Mouse (Mus musculus) CD4-positive, CD25-positive, alpha-beta regulatory T cell, adult 4 months (primary cell): ENCODE data around the gene Sec61a1. TPM values are rescaled to one million over a fixed set of nuclear protein-coding genes. Genes with fewer than 3 reads are reported as not detected.

ENCODE experiments used
- ATAC-seq: one replicate; pipeline ENCODE4 v1.8.0; 2017
- polyA plus RNA-seq, 2 experiments: library from polyadenylated mRNA; unstranded; fragments of 100-300 nt; shearing (Covaris generic); gene quantifications; one replicate each; pipeline ENCODE4 v1.2.1; 2017

Gene Sec61a1
- polyA plus RNA-seq, 2 experiments from 2014 or later: 183 to 268 TPM

DNA sequence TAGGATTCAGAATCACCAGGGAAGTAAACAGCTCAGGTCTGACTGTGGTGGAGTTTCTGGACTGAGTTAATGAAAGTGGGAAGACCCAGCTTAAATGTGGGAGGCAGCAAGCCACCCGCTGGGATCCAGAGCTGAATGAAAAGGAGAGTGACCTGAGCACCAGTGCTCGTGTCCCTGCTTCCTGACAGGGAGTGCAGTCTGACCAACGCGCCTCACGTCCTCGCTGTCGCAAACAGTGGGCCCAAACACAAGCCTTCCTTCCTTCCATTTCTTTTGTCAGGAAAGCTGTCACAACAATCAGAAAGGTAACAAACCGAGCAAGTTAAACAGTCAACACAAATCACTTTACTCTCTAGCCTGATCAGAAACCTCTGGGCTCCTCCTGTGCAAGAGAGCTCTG is 2.7 kb downstream of the Sec61a1 start:
- no peak for ATAC-seq

DNA sequence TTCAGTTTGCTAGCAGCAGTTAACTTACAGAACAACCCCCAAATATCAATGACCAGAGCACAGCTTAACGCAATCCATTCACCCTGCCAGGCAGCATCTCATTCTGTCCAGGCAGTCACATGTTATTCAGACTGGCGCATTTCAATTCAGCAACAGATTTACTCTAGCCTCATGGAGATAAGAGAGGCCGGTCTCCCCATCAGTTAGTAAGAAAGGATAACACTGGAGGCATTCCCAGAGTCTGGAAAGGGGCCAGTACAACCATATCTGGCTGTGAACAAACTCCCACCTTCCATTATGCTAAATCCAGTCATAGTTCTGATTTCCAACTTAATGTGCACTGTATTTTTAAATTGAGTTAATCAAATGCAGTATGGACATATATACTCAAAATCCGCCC is 4.2 kb downstream of the Sec61a1 start:
- no peak for ATAC-seq

DNA sequence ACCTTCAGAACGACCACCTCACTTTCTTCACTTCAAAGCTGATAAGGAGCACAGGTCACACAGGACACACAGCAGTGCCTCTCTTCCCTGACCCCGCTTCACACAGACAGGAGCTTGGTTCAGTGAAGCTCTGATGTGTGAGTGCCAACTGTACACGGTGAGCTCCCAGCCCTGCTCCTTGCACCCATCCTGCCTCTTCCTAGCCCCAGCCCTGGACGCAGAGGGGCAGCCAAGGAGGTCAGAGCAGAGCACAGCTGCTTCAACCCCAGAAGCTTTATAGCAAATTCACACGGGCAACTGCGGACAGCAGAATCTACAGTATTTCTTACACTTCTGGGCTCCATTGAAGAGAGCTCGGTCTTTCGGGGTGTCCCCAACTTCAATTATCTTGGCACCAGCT is 4.7 kb downstream of the Sec61a1 start:
- ATAC-seq: no peak

DNA sequence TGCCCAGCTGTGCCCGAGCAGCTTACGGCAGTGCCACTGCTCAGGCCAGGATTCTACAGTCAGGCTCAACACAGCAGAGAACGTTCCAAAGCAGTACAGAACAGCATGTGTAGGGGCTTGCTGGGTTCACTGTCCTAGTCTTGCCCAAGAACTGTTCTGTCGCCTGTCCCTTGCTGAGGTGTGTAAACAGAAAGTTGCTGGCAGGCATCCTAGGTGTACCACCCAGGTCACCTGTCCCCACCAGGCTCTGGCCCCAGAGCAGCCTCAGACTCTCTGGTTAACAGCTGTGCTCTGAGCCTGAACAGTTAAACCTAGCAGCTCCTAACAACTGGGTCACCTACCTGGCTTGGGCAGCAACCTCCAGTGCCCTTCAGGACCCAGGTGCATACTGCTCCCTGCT is 15.7 kb downstream of the Sec61a1 start:
- ATAC-seq: no peak

DNA sequence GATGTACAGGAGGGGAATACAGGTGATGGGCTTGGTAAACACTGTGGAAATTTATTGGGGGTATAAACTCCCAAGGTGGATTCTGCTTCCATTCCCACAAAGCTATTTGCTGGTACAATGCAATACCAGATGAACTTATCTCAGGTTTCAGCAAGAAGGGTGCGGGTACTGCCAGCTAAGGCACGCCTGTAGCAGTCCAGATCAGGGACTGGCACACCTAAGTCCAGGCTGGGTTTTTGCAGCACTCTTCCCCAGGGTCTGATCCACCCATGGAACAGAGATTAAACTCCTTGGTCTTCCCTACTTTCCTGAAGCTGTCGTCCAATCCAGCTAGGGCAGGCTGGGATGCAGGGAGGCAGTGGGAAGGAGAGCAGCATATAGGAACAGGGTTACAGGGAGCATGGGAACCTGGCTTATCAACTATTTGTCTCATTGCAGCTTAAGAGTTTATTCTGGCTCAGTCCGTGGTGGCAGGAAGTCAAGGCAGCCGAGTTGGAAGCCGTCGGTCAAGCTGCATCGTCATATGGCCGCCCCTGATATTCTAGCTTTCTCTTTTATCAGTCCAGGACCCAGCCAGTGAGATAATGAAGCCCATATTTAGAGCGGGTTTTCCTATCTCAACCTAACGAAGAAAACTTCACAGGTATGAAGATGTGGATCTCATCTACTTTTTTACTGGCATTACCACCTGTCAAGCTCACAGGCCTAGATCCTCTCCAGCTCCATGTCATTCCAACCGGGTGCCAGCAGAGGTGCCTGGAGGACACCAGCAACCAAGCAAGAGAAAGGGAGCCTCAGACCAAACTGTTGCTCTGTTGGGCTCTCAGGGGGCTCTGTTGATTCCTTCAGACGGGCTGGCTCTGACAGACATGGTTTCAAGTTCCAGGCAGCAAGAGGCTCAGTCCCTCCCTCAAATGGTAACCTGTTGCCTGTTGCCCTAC is 16.4 kb downstream of the Sec61a1 start:
- ATAC-seq: no peak

DNA sequence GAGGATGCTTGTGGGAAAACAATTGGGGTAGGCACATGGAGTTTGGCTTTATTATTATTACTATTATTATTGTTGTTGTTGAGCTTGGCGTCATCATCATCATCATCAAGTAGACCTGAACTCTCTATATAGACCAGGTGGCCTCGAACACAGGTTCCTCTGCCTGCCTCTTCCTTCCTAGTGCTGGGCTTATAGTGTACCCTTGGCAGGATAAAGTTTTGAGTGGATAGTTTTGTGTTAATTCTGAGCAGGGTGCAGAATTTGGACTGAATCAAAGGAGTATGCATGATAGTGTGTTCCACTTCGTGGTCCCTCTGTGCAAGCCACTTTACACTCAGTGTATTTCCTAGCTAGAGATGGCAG is 18.3 kb downstream of the Sec61a1 start:
- peak; percentile 26 for ATAC-seq

DNA sequence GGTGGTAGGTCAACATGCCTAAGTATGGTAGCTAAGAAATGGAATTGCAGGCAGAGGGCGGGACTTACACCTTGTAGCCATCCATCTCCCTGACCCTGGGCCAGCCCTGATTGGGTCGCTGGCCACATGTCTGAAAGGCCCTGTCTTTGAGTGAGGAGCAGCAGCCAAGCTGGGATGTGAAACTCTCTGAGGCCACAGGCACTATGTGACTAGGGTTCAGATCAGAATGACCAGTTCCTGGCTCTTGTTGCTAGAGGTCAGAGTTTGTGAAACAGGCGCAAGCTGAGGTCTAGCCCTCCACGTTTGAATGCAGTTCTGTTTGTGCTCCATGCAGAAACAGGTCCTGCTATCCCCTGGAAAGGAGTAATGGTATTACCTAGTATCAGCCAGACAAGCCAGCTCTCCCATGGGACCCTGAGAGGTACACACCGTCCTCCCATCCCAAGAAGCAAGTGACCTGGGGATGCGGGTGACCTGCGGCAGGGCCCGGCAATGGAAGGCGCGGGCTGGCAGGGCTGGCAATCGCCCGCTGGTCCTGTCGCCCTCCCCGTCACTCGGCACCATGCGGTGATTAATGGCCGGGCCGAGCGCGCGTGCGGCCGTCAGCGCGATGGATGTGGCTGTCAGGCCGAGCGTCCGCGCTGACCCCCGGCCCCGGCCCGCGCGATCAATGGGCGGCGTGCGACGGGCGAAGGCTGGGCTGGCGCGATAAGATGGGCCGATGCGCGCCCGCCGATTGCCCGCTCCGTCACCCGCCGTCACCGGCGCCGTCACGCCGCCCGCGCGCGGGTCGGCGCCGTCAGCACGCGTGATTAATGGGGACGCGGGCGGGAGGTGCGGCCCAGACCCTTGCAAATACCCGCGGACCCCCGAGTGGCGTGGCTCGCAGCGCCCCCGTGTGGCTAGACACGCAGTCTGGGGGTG is 19.0 kb downstream of the Sec61a1 start:
- ATAC-seq: peak; percentile 39

DNA sequence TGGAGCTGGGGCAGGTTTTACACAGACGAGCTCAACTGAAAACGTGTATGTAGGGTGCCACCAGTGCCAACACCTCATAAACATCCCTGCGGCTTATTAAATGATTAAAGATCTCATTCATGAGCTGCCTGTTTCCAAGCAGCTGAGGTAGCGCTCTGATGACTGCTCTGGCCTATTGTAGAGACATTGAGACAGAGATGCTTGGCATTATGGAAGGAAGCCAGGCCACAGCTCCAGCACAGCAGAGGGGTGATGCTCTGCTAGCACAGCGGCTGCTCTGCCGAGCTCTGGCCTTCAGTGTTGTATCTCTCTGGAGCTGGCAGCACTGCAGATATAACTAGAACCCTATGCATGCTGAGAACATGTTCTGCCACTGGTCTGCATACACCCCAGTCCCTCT is 25.0 kb downstream of the Sec61a1 start:
- no peak for ATAC-seq

DNA sequence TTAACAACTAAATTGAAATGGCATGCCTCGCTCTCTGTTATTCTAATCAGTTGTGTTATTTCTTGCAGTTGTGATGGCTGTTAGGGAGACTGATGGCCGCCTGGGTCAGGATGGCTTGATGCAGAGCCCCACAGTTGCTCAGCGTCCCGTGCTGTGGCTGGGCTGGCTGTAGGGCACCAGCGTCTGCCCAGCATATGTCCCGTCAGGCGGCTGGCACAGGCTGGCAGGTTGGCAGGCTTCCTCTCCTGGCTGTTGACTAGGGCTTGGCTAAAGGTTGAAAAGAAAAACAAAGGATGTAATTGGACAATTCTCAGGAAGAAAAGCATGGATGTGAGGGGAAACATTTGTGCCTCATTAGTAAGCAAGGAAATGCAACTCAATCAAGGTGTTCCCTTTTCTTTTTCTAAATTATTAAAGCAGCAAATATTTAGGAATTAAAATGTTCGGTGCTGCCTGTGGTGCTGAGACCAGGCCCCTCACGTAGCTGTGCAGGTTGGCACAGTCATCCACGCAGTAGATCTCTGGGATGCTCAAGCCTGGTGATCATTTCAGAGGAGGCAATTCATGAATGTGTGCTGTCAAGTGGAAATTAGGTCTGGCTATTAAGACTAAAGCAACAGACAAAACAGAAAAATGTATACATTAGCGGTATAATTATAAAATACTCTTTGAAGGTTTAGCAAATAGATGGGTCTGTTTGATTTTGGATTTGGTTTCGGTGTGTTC is 27.9 kb downstream of the Sec61a1 start:
- ATAC-seq: no peak

DNA sequence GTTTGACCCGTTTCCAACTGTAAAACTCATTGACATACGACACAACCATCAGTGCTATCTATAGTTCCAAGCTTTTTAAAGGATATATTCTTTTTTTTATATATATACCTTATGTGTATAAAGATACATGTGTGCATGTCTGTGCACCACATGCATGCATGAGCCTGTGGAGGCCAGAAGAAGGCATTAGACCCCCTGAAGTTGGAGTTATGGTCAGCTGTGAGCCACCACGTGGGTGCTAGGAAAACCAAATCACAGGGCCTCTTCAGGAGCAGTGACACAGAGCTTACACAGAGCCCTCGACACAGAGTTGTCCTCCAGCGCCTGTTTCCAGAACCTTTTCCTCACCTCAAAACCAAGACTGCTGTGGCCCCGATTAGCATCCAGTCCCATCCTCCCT is 28.9 kb downstream of the Sec61a1 start:
- ATAC-seq: no peak

DNA sequence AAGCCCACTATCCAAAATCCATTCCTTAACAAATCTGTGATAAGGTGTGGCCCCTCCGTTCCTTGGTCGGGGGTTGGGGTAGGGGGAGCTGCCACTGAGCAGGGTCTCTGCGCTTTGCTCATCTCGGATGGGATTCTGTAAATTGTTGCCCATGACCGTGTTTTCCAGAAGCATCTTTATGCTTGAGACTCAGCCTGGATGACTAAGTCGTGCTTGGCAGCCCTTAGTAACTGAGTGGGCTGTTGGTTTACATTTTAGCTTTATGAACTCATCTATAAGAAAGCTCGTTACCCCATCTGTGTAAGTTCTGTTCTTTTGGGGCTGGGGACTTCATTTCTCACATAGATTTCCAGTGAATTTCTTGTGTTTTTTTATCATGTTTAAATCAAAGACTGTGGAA is 29.7 kb downstream of the Sec61a1 start:
- no peak for ATAC-seq

DNA sequence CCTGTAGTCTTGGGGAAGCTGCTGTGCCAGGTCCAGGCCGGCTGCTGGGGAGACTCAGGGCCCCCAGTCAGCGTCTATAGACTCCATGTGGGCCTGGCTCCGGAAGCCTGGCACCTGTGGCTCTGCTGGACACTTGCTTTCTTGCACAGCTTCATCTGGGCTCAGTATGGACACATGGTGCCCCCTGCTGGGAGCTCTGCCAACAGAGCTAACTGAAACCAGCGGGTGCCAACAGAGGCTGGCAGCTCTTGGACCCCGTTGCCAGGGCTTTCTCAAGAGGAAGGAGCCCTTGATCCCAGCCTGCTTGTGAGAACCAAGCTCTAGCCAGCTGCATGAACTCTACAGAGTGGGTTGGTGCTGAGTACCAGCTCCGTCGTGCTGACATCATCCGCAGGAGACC is 31.8 kb downstream of the Sec61a1 start:
- ATAC-seq: no peak

DNA sequence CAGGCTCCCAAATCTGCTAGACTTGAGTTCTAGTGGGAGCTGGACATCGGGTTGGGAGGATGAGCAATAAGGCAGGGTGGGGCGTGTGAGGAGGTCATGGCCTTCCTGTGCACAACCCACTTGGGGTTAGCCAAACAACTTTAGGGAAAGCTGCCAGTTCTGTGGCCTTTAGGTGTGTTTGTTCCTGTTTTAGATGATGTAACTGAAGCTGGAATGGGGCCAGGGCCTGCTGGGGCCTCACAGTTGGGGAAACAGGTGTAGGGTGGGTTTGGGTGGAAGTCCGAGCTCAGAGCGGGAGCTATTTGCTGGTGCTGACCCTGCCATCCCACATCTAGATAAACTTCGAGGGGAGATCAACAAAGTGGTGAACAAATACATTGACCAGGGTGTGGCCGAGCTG is 33.3 kb downstream of the Sec61a1 start:
- ATAC-seq: no peak

DNA sequence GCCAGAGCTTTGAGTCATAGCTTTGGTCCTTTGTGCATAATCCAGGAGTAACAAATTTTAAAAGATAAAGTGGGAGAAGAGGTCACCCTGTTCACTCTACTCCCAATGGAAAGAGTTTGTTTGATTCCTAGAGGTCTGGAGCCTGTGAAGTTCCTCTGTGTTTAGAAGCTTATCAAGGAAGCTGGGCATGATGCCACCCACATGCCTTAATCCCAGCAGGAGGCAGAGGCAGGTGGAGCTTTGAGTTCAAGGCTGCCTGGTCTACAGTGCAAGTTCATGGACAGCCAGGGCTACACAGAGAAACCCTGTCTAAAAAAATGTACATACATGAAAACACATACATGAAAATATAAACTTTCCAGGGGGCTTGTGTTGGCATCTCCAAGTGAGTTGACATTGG is 34.8 kb downstream of the Sec61a1 start:
- ATAC-seq: no peak

DNA sequence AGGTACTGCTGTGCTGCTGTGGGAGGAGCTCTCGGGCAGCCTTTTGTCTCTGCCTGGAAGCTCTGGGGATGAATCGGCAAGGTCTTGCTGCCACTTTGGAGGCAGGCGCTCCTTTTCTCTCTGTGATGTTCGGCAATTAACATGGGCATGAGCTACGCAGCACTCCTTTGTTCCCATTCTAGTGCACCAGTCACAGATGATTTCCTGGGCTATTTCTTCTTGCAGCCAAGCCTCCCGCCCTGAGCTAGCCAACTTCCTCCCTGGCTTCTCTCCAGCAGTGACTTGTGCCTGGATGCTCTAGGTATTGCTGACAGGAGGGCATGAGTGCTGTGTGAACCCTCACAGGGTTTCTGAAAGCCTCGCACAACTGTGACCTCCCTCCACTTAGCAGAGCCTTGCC is 35.6 kb downstream of the Sec61a1 start:
- ATAC-seq: no peak

DNA sequence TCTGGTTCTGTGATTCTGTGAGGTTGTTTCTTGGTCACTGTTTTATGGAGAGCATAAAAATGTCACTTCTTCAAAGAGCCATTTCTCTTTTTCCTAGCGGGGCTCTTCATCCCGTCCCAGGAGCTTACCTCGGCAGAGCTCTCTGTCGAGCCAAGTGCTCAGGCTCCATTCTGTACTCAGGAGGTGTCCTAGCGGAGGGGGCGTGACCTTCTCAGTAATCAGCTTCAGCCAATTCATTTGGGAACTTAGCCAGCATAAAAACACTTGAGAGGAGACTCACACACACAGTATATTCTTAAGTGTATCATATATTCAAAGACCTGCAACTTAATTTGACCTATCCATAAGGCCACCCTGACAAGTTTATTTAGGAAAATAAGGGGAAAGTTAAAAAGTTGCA is 38.3 kb downstream of the Sec61a1 start:
- no peak for ATAC-seq

DNA sequence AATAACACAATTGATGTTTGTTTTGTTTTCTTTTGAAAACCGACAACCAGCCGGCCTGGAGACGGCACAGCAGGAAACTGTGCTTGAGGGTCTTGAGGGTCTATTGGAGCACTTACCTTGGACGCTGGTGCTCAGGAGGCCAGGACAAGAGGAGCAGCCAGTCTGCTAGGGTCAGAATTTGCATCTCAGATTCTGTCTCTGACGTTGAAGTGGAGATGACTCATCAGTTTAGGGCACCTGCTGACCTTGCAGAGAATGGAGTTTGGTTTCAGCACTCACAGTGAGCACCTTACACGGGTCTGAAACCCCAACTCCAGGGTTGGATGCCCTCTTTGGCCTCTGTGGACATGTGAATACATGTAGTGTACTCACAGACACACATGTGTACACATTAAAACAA is 48.8 kb downstream of the Sec61a1 start:
- no peak for ATAC-seq

DNA sequence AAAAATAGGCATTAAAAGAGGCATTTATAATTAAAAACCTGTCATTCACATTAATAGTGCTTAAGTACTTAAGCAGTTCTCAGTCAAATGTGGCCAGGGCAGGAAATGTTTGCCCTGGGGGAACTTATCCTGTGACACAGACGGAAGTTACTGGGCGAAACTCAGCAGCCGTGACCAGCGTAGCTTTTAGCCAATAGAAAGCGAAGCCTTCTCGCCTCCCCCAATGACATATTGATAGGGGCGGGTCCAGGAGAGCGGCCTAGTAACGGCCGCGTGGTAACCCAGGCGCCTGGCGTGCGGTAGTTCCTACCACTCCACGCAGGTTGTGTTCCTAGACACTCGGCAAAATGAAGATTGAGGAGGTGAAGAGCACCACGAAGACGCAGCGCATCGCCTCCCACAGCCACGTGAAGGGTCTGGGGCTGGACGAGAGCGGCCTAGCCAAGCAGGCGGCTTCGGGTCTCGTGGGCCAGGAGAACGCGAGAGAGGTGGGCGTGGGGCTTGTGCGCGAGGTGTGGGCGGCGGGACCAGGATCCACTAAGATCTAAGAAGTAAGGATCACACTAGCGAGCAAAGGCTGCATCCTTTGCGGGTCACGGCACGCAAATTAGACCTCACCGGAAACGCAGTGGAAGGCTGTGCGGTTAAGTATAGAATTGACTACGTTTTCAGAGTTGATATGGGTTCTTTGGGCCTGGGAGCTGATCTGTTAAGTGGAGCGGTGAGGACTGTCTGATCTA is 53.4 kb downstream of the Sec61a1 start, which contains the start of gene Ruvbl1:
Ruvbl1 (plus strand) TSS at position 229 of the 740 bp plus-strand sequence.
- ATAC-seq: peak; percentile 100

DNA sequence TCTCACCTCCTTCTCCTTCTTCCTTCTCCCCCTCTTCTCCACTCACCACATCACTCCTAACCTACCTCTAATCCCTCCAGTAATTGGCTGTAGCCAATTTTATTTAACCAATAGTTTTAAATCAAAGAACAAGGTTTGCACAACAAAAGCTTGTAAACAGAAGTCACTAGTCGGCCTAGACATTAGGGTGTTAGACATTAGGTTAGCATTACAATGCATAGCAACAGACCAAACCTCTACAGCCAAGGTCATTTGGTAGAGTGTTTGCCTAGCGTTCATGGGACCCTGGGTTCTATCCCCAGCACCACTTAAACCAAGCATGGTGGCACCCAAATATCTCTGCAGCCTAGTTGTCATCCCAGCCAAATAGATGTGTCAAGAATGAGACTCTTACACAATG is 64.2 kb downstream of the Sec61a1 start:
- no peak for ATAC-seq
